Mouse (Mus musculus) macrophage (primary cell): Measurements from ENCODE around the gene Olfr680-ps1. TPM values are rescaled to one million over a fixed set of nuclear protein-coding genes. Genes with fewer than 3 reads are reported as not detected.
"Not testable (repeated sequence)": the region's sequence is repeated elsewhere in the genome, so short reads cannot be mapped to it uniquely, and the experiment has no call there.

ENCODE experiments used
- H3K27ac ChIP-seq: fragments of 350-480 bp; formaldehyde crosslinking; 2 replicates; pipeline ENCODE4 v1.9.0; 2021
- H3K36me3 ChIP-seq: fragments of 350-480 bp; formaldehyde crosslinking; 2 replicates; pipeline ENCODE4 v1.9.0; 2021; ENCODE audit errors: inconsistent target
- H3K4me3 ChIP-seq: fragments of 350-480 bp; formaldehyde crosslinking; 2 replicates; pipeline ENCODE4 v1.9.0; 2021; ENCODE audit errors: inconsistent target
- H3K79me2 ChIP-seq: fragments of 350-480 bp; formaldehyde crosslinking; 2 replicates; pipeline ENCODE4 v1.9.0; 2021; ENCODE audit errors: inconsistent target
- WGBS: methylation state at CpG from one replicate; pipeline ENCODE4 v1.1.7; 2026; ENCODE audit warnings: inconsistent platforms; ENCODE audit not compliant: missing documents; 5-methylcytosine and 5-hydroxymethylcytosine counted together
- polyA plus RNA-seq: library from polyadenylated mRNA; stranded (reverse); fragments of 250-400 nt; gene quantifications from 3 replicates; pipeline ENCODE4 v1.2.4, GENCODE M21; 2018; ENCODE audit warnings: inconsistent platforms
- total RNA-seq, 78 experiments: library from RNA; depleted of rRNA; stranded (reverse); fragments of 250-400 nt; gene quantifications; 1 replicate in 9 of 78; 2 replicates in 24 of 78; 3 replicates in 43 of 78; 4 replicates in 2 of 78; pipeline ENCODE4 v1.2.4; 2018; ENCODE audit warnings: inconsistent platforms in 56 of 78

Olfr680-ps1 gene
- not detected for total RNA-seq (2018; cell fraction: chromatin; rRNA removed)
- not detected for total RNA-seq (2018; cell fraction: cytosol; rRNA removed)
- total RNA-seq (2018; cell fraction: nucleus; rRNA removed): not detected
- polyA plus RNA-seq: not detected in 3 replicates

GRCm38 (mm10) chr7:105092717-105093116 lies at the start of gene Olfr680-ps1:
Gene Olfr680-ps1, minus strand, starts transcription at chr7:105092817.
- H3K79me2 ChIP-seq, H3K4me3 ChIP-seq, H3K27ac ChIP-seq, H3K36me3 ChIP-seq: not testable (repeated sequence)

- Histone ChIP-seq H3K79me2 (no peaks in the 10 kb centered on the region), H3K36me3 (no peaks in the 10 kb centered on the region), H3K27ac (no peak overlapping the region), H3K4me3 (no peak overlapping the region)
- 40% methylated on average over 1 of the region's 2 CpGs for WGBS
Measured at GRCm38 (mm10) chr7:105141275-105141674, 48.7 kb upstream of the Olfr680-ps1 start.

GRCm38 (mm10) chr7:105116536-105116935 lies 23.9 kb upstream of the Olfr680-ps1 start, which contains the start of gene Olfr681:
Gene Olfr681, plus strand, starts transcription at chr7:105116836.
- Histone ChIP-seq H3K36me3 (no peaks in the 10 kb centered on the region), H3K79me2 (no peaks in the 10 kb centered on the region), H3K4me3 (no peak within 1 kb of the TSS), H3K27ac (no peak within 1 kb of the TSS)

GRCm38 (mm10) chr7:105080905-105081304 lies 11.7 kb downstream of the Olfr680-ps1 start, which contains the start of gene Olfr679:
Gene Olfr679, plus strand, starts transcription at chr7:105081205.
- WGBS: 23% methylated on average over 1 of the region's 1 CpGs
- no peaks in the 10 kb centered on the region for H3K36me3 ChIP-seq
- H3K79me2 ChIP-seq: no peaks in the 10 kb centered on the region
- H3K27ac ChIP-seq: no peak within 1 kb of the TSS
- no peak within 1 kb of the TSS for H3K4me3 ChIP-seq

GRCm38 (mm10) chr7:105064175-105064574 lies 28.4 kb downstream of the Olfr680-ps1 start, which contains the start of gene Olfr678:
Gene Olfr678, plus strand, starts transcription at chr7:105064475.
- Histone ChIP-seq H3K36me3 (no peaks in the 10 kb centered on the region), H3K4me3 (no peak within 1 kb of the TSS), H3K27ac (no peak within 1 kb of the TSS), H3K79me2 (no peaks in the 10 kb centered on the region)
- 90% methylated on average over 1 of the region's 1 CpGs for WGBS

- no peaks in the 10 kb centered on the region for H3K79me2 ChIP-seq
- no peak overlapping the region for H3K4me3 ChIP-seq
- no peak overlapping the region for H3K27ac ChIP-seq
Measured at GRCm38 (mm10) chr7:105058951-105059350, 33.7 kb downstream of the Olfr680-ps1 start.

More at GRCm38 (mm10) chr7:105058951-105059350, 33.7 kb downstream of the Olfr680-ps1 start:
- no peaks in the 10 kb centered on the region for H3K36me3 ChIP-seq

Other genes starting within 250 kb of the Olfr680-ps1 start
- gene Usp17la, start 235.8 kb downstream of the Olfr680-ps1 start, polyA plus RNA-seq: not detected in 3 replicates
- not detected in 3 replicates for gene Olfr665, start 214.8 kb downstream of the Olfr680-ps1 start, polyA plus RNA-seq
- not detected in 3 replicates for gene Olfr666, start 196.9 kb downstream of the Olfr680-ps1 start, polyA plus RNA-seq
- gene Olfr667, start 171.3 kb downstream of the Olfr680-ps1 start, polyA plus RNA-seq: not detected in 3 replicates
- gene Olfr668, start 164.8 kb downstream of the Olfr680-ps1 start, polyA plus RNA-seq: not detected in 3 replicates
- not detected in 3 replicates for gene Olfr669, start 158.6 kb downstream of the Olfr680-ps1 start, polyA plus RNA-seq
- gene Olfr670, start 130.2 kb downstream of the Olfr680-ps1 start, polyA plus RNA-seq: not detected in 3 replicates
- not detected in 3 replicates for gene Olfr671, start 113.7 kb downstream of the Olfr680-ps1 start, polyA plus RNA-seq
- not detected in 3 replicates for gene Olfr672, start 90.8 kb downstream of the Olfr680-ps1 start, polyA plus RNA-seq
- not detected in 3 replicates for gene Olfr675, start 64.4 kb downstream of the Olfr680-ps1 start, polyA plus RNA-seq
- not detected in 3 replicates for gene Olfr676, start 60.1 kb downstream of the Olfr680-ps1 start, polyA plus RNA-seq
- not detected in 3 replicates for gene Olfr677, start 41.4 kb downstream of the Olfr680-ps1 start, polyA plus RNA-seq
- not detected in 3 replicates for gene Olfr678, start 28.3 kb downstream of the Olfr680-ps1 start, polyA plus RNA-seq
- gene Olfr679, start 11.6 kb downstream of the Olfr680-ps1 start, polyA plus RNA-seq: not detected in 3 replicates
- not detected in 3 replicates for gene Olfr681, start 24.0 kb upstream of the Olfr680-ps1 start, polyA plus RNA-seq
- not detected in 3 replicates for gene Olfr683, start 54.2 kb upstream of the Olfr680-ps1 start, polyA plus RNA-seq
- not detected in 3 replicates for gene Olfr684, start 70.8 kb upstream of the Olfr680-ps1 start, polyA plus RNA-seq
- gene Olfr685, start 93.2 kb upstream of the Olfr680-ps1 start, polyA plus RNA-seq: not detected in 3 replicates
- gene Olfr686, start 114.7 kb upstream of the Olfr680-ps1 start, polyA plus RNA-seq: not detected in 3 replicates
- gene Olfr688, start 195.3 kb upstream of the Olfr680-ps1 start, polyA plus RNA-seq: not detected in 3 replicates
- gene Olfr689, start 218.3 kb upstream of the Olfr680-ps1 start, polyA plus RNA-seq: not detected in 3 replicates
- not detected in 3 replicates for gene Olfr690, start 241.3 kb upstream of the Olfr680-ps1 start, polyA plus RNA-seq
- gene Olfr691, start 249.5 kb upstream of the Olfr680-ps1 start, polyA plus RNA-seq: not detected in 3 replicates